Mouse (Mus musculus) cerebellum, postnatal 10 days (tissue): ENCODE data around the gene Ubtf.
"Not testable (repeated sequence)": the region's sequence is repeated elsewhere in the genome, so short reads cannot be mapped to it uniquely, and the experiment has no call there.

ENCODE experiments used
- DNase-seq, 2 experiments: peaks; one replicate each; pipeline ENCODE4 v3.0.0; 2021; ENCODE audit warnings: mixed read lengths in 2 of 2

The Ubtf gene

GRCm38 (mm10) chr11:102319410-102319792 lies at the start of gene Ubtf:
TSS of gene Ubtf (minus strand) at chr11:102319742.
- DNase-seq: peak; percentile 97

GRCm38 (mm10) chr11:102369263-102369662 lies 49.7 kb upstream of the Ubtf start:
- DNase-seq: no peak

DNA sequence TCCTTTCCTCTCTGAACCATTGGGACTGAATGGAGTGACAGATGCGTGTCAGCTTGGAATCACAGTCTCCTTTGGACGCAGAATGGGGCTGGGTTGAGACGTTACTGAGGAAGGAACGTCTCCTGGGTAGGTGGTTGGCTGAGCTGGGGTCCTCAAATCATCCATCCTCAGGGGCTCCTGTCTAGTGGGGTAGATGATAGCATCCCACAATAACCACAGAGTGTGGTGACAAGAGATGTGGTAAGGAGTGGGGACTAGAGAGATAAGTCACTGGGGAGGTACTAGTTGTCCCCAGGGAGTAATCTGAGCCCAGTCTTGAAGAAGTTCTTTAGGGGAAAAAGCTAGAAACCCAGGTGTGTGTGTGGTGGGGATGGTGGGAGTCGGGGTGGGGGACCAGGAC lies 48.8 kb upstream of the Ubtf start:
- no peak for DNase-seq

DNA sequence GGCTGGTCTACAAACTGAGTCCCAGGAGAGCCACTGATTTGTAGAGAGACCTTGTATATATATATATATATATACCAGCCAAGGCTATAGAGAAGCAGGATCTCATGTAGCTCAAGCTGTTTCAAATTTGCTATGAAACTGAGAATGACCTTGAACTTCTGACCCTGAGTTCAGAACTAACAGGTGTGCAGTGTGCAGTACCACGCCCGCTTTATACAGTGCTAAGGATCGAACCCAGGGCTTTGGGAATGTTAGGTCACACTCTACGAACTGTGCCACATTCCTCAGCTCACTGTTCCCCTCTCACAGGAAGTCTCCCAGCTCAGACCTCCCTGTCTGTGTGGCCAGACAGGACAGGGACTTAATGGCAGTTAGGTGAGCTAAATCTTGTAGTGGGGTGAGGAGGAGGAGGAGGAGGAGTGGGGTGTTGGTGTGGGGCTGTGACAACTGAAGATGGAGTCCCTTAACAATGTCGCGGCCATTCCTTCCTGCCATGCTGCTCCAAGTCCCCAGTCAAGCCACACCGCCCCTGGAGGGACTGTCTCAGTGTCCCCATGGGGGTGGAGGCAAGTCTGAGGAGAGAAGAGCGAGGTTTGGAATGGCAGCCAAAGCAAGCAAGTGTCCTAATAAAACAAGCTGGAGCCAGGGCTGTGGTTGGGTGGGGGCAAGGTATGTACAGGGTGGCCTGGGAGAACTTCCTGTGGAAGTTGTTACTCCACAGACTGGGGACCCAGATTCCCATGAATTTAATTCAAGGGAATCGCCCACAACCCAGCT lies 48.1 kb upstream of the Ubtf start:
- no peak for DNase-seq

- DNase-seq: not testable (repeated sequence)
Measured at GRCm38 (mm10) chr11:102366103-102366502, 46.6 kb upstream of the Ubtf start, which contains the start of gene Slc4a1. TSS of gene Slc4a1 (minus strand) at chr11:102366203.

GRCm38 (mm10) chr11:102365699-102366098 lies 46.2 kb upstream of the Ubtf start:
- no peak for DNase-seq

- no peak for DNase-seq
Measured at GRCm38 (mm10) chr11:102364570-102365371, 45.2 kb upstream of the Ubtf start.

- DNase-seq: peak in 1 of 2 experiments; percentile 23
Measured at GRCm38 (mm10) chr11:102363623-102364022, 44.1 kb upstream of the Ubtf start.

GRCm38 (mm10) chr11:102361776-102362495 lies 42.4 kb upstream of the Ubtf start:
- no peak for DNase-seq

DNA sequence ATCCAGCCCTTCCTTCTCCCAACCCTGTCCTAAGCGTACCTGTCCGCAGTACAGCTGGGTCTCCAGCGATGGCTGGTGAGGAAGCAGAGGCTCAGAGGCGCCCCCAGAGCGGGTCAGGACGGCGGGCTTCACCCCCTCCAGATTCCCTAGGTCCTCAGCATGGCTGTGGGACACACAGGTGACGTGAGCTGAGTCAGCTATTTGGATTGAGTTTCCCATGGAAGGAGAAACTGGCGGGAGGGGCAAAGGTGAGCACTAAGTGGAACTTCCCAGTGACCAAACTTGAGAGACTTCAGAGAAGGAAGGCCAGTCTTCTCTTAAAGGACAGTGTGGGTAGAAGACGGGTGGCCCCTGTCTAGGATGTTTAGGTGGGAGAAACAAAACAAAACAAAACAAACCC lies 38.8 kb upstream of the Ubtf start:
- no peak for DNase-seq

- DNase-seq: no peak
Measured at GRCm38 (mm10) chr11:102356636-102357350, 37.3 kb upstream of the Ubtf start.

DNA sequence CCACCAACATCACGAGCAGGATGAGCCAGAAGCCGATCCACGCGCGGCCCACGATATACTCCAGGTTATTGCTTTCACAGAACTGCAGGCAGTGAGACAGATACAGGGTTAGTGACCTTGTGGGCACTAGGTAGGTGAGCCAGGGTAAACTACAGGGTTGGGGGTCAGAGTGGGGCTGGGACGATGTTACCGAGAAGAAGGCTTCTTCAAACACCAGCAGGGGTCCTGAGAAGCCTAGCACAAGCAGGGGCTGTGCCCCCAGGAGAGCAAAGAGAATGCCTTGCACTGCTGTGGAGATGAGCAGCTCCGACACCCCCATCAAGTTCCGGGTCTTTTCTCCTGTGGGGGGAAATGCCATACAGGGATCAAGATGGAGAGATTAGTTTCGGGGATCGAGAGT lies 36.6 kb upstream of the Ubtf start:
- no peak for DNase-seq

GRCm38 (mm10) chr11:102355501-102355900 lies 36.0 kb upstream of the Ubtf start:
- no peak for DNase-seq

- peak; percentile 78 to 79 for DNase-seq
Measured at GRCm38 (mm10) chr11:102353021-102353431, 33.5 kb upstream of the Ubtf start.

- DNase-seq: peak; percentile 49 to 51
Measured at GRCm38 (mm10) chr11:102352378-102352777, 32.8 kb upstream of the Ubtf start.

GRCm38 (mm10) chr11:102350981-102351523 lies 31.5 kb upstream of the Ubtf start:
- DNase-seq: no peak

- no peak for DNase-seq
Measured at GRCm38 (mm10) chr11:102350416-102350815, 30.9 kb upstream of the Ubtf start.

GRCm38 (mm10) chr11:102349189-102349954 lies 29.8 kb upstream of the Ubtf start:
- no peak for DNase-seq

DNA sequence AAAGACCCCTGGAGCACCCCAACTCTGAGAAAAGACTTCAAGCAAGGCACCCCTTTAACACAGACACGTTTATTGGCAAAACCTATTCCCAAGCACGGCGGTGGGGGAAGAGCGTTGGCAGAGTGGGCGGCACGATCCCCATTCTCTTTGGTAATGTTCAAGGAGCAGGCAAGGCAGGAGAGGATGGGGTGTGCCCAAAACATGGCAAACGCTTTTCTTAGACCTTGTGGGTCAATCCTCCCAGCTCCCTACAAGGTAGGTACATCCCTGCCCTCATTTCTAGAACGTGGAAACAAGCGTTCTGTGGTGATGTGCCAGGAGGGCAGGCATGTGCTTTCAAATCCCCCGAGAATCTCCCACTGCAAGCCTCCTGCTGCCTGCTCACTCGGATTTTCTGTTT lies 29.2 kb upstream of the Ubtf start:
- no peak for DNase-seq

- no peak for DNase-seq
Measured at GRCm38 (mm10) chr11:102348101-102348585, 28.6 kb upstream of the Ubtf start.

- DNase-seq: no peak
Measured at GRCm38 (mm10) chr11:102347683-102348082, 28.1 kb upstream of the Ubtf start.
